Mouse (Mus musculus): Measurements from ENCODE around the gene Arhgap27. TPM values are rescaled to one million over a fixed set of nuclear protein-coding genes. Genes with fewer than 3 reads are reported as not detected.

The Arhgap27 gene
- total and polyA plus RNA-seq, 3 experiments = 11.8 to 30.9 (median 26.1) TPM

DNA sequence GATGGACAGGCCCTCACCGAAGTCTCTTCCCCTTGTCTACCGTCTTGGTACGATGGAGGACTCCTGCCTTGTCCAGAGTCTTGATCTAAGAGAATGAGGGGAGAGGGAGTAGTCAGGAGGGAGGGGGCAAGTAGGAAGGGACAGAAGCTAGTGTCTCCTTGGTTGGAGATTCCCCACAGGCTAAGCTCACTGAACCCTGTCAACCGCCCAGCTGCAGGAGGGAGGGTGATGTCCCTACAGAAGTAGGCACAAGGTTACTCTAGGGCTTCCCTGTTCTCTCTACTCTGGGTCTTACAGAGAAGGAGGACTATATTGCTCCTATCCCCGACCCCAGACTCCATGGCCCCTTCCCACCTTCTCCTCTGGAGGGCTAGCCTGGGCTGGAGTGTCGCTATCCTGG is 24.8 kb downstream of the Arhgap27 start:
- dilution Hi-C loops (cut with MboI; ENCODE audit: extremely low pct_ligation_motif_present, extremely low pct_unique_long_range_greater_than_20kb, low sequenced_read_pairs) = no loop called here
- Histone ChIP-seq H3K4me3 (replicated peaks in 1 of 3; ENCODE audit: low read depth in 2 of 3, low read length in 2 of 3, poor library complexity in 1 of 3) (no peak overlapping the region), H3K4me2 (ENCODE audit: insufficient read depth, low read depth, poor library complexity, severe bottlenecking) (no peak overlapping the region), H3K27ac (ENCODE audit: insufficient read depth, low read depth) (no peak overlapping the region), H3K79me2 (replicated peaks; ENCODE audit: control insufficient read depth, extremely low read depth, insufficient read depth, poor library complexity, severe bottlenecking) (peaks cover 13% of the 10 kb centered on the region), H3K4me1 (ENCODE audit: control insufficient read depth in 1 of 2, insufficient read depth in 2 of 2) (peaks cover 18 to 74% of the 10 kb centered on the region in 2 experiments), H3K27me3 (replicated peaks) (no peaks in the 10 kb centered on the region), H3K9me3 (replicated peaks; ENCODE audit: low read length) (no peaks in the 10 kb centered on the region), H3K9ac (ENCODE audit: insufficient read depth, low read depth) (no peak overlapping the region), H3K36me3 (replicated peaks in 1 of 2; ENCODE audit: control insufficient read depth in 1 of 2, insufficient read depth in 1 of 2, low read length in 1 of 2) (peaks cover 59 to 94% of the 10 kb centered on the region in 2 experiments)
- no peak for TF ChIP-seq RCOR1 (conservative IDR thresholded peaks at IDR 0.05; ENCODE audit: low read depth, low read length)
- no peak for TF ChIP-seq MEF2A (IDR thresholded peaks at IDR 0.05; ENCODE audit: borderline replicate concordance, low read depth, low read length)
- no peak for TF ChIP-seq MXI1 (IDR thresholded peaks at IDR 0.05; ENCODE audit: low read depth, low read length)
- TF ChIP-seq GABPA (IDR thresholded peaks at IDR 0.05; ENCODE audit: insufficient replicate concordance, low read depth, low read length) = no peak
- TF ChIP-seq USF2 (conservative IDR thresholded peaks at IDR 0.05; ENCODE audit: low read depth, low read length) = no peak
- no peak for TF ChIP-seq ZMIZ1 (IDR thresholded peaks at IDR 0.05; ENCODE audit: low read depth, low read length)
- TF ChIP-seq ZNF384 (IDR thresholded peaks at IDR 0.05; ENCODE audit: low read depth, low read length) = no peak
- TF ChIP-seq CTCF (conservative IDR thresholded peaks at IDR 0.05 in 1 of 2, IDR thresholded peaks at IDR 0.05 in 1 of 2; ENCODE audit: low read depth in 2 of 2, low read length in 2 of 2) = no peak
- no peak for TF ChIP-seq JUND (conservative IDR thresholded peaks at IDR 0.05; ENCODE audit: low read depth, low read length)
- no peak for TF ChIP-seq SMC3 (IDR thresholded peaks at IDR 0.05; ENCODE audit: low read depth, low read length)
- no peak for TF ChIP-seq CHD1 (IDR thresholded peaks at IDR 0.05; ENCODE audit: low read depth, low read length)
- TF ChIP-seq MAFK (IDR thresholded peaks at IDR 0.05; ENCODE audit: insufficient replicate concordance, low read length) = no peak
- TF ChIP-seq EP300 (IDR thresholded peaks at IDR 0.05; ENCODE audit: low read length) = no peak
- no peak for TF ChIP-seq CHD2 (IDR thresholded peaks at IDR 0.05; ENCODE audit: low read length)
- no peak for TF ChIP-seq PAX5 (IDR thresholded peaks at IDR 0.05; ENCODE audit: low read length)
- no peak for TF ChIP-seq MAX (IDR thresholded peaks at IDR 0.05; ENCODE audit: low read length)
- no peak for TF ChIP-seq ETS1 (conservative IDR thresholded peaks at IDR 0.05; ENCODE audit: low read depth, low read length)
- TF ChIP-seq POLR2AphosphoS2 (IDR thresholded peaks at IDR 0.05; ENCODE audit: low read depth, low read length) = no peak
- no peak for DNase-seq (ENCODE audit: extremely low read depth)
- in situ Hi-C loops (cut with MboI; ENCODE audit: low pct_ligation_motif_present, low pct_unique_long_range_greater_than_20kb, low sequenced_read_pairs) = loop anchor here (10.0 kb wide), 1 partner anchor 56 kb away; no protein-coding TSS in a partner anchor

DNA sequence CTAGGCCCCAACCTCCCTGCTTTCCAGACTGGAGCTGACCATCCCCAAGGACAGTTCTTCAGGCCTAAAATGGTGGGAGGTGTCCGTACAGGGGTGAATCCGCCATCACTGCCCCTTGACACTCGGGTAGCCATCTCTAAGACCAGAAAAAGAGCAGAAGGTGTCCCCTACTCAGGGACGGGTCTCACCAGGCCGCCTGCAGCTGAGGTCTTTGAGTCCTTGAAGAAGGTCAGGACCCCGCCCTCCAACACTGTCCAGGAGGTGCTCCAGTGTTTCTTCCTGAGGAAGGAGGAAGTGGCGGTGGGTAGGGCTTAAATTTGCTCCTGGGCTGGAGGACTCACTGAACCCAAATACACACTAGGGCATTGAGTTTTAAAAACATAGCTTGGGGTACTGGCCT is 25.4 kb downstream of the Arhgap27 start:
- H3K36me3 ChIP-seq (replicated peaks in 1 of 2; ENCODE audit: control insufficient read depth in 1 of 2, insufficient read depth in 1 of 2, low read length in 1 of 2) = peaks cover 65 to 96% of the 10 kb centered on the region in 2 experiments
- no peaks in the 10 kb centered on the region for H3K9me3 ChIP-seq (replicated peaks; ENCODE audit: low read length)
- H3K4me3 ChIP-seq (replicated peaks in 1 of 3; ENCODE audit: low read depth in 2 of 3, low read length in 2 of 3, poor library complexity in 1 of 3) = no peak overlapping the region
- dilution Hi-C loops (cut with MboI; ENCODE audit: extremely low pct_ligation_motif_present, extremely low pct_unique_long_range_greater_than_20kb, low sequenced_read_pairs) (no loop called here), in situ Hi-C loops (cut with MboI; ENCODE audit: low pct_ligation_motif_present, low pct_unique_long_range_greater_than_20kb, low sequenced_read_pairs) (loop anchor here (10.0 kb wide), 1 partner anchor 57 kb away; no protein-coding TSS in a partner anchor)
- no peak overlapping the region for H3K9ac ChIP-seq (ENCODE audit: insufficient read depth, low read depth)
- TF ChIP-seq JUN (IDR thresholded peaks at IDR 0.05; ENCODE audit: insufficient read depth, low read depth, low read length) = no peak
- no peak for TF ChIP-seq PAX5 (IDR thresholded peaks at IDR 0.05; ENCODE audit: low read length)
- TF ChIP-seq MEF2A (IDR thresholded peaks at IDR 0.05; ENCODE audit: borderline replicate concordance, low read depth, low read length) = no peak
- no peak for TF ChIP-seq SIN3A (IDR thresholded peaks at IDR 0.05; ENCODE audit: low read length)
- no peak for TF ChIP-seq SMC3 (IDR thresholded peaks at IDR 0.05; ENCODE audit: low read depth, low read length)
- no peak for TF ChIP-seq NRF1 (IDR thresholded peaks at IDR 0.05; ENCODE audit: low read depth, low read length)
- no peak for TF ChIP-seq USF1 (IDR thresholded peaks at IDR 0.05; ENCODE audit: low read depth, low read length)
- TF ChIP-seq IRF4 (IDR thresholded peaks at IDR 0.05; ENCODE audit: low read depth, low read length) = no peak
- no peak for TF ChIP-seq ZNF384 (IDR thresholded peaks at IDR 0.05; ENCODE audit: low read depth, low read length)
- TF ChIP-seq MYC (IDR thresholded peaks at IDR 0.05; ENCODE audit: low read depth, low read length) = no peak
- no peak for TF ChIP-seq TCF12 (IDR thresholded peaks at IDR 0.05; ENCODE audit: low read depth, low read length)
- H3K4me2 ChIP-seq (ENCODE audit: insufficient read depth, low read depth, poor library complexity, severe bottlenecking) = no peak overlapping the region
- no peak for DNase-seq (ENCODE audit: extremely low read depth)
- no peaks in the 10 kb centered on the region for H3K27me3 ChIP-seq (replicated peaks)
- no peak overlapping the region for H3K27ac ChIP-seq (ENCODE audit: insufficient read depth, low read depth)
- peaks cover 7% of the 10 kb centered on the region for H3K79me2 ChIP-seq (replicated peaks; ENCODE audit: control insufficient read depth, extremely low read depth, insufficient read depth, poor library complexity, severe bottlenecking)
- H3K4me1 ChIP-seq (ENCODE audit: control insufficient read depth in 1 of 2, insufficient read depth in 2 of 2) = peaks cover 12 to 68% of the 10 kb centered on the region in 2 experiments
